Mouse (Mus musculus): ENCODE measurements around the gene Tex14. TPM values are rescaled to one million over a fixed set of nuclear protein-coding genes. Genes with fewer than 3 reads are reported as not detected.
A peak's percentile ranks its signal among the peaks of the same experiment; 100 is the strongest.

The Tex14 gene
- 0.35 TPM in 1 of 2 replicates, not detected in the other for polyA plus RNA-seq (2014; fragmentation: Nextera tagmentation; extraction: Ambion mirVana)

DNA sequence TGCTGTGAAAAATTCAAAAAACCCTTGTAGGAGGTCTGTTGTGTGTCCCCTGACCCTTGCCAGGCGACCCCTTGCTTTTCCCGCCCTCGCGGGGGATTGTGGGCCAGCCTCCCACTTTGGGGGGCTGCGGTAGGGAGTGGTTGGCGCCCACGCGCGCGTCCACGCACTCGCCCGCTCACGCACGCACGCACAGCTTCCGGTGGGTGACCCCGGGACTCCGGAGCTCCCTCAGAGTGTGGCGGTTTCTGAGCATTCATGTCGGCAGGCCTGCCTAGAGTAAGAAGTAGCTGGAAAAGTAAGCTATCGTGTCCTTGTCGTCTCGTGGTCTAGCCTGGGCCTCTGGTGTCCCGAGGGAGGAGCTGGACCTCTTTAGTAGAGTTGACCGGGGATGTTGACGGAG lies at the start of gene Tex14, which contains the start of gene Rad51c:
Gene Tex14, plus strand, starts transcription at position 190 of the 400 bp plus-strand sequence.
Gene Rad51c, minus strand, starts transcription at position 79 of the 400 bp plus-strand sequence.
- H3K4me3 ChIP-seq (ENCODE audit: low read depth, low read length): peak within 1 kb of the TSS; percentile 59
- WGBS: 78% methylated on average over 27 of the region's 27 CpGs
- ATAC-seq (ENCODE audit: low FRiP score) (peak; percentile 63), DNase-seq (ENCODE audit: low spot score) (no peak)
- 0 out of 2 replicates have a peak, but pooled peaks cover 3% of the 10 kb centered on the region for H3K4me1 ChIP-seq (replicated peaks; ENCODE audit: control insufficient read depth, insufficient read depth, low read length)
- H3K27ac ChIP-seq (ENCODE audit: low read depth, low read length): peak within 1 kb of the TSS; percentile 88
- H3K27me3 ChIP-seq (ENCODE audit: control insufficient read depth, insufficient read depth, low read length): no peaks in the 10 kb centered on the region
- H3K9me3 ChIP-seq (ENCODE audit: control insufficient read depth, low read length): no peaks in the 10 kb centered on the region
- H3K9ac ChIP-seq (ENCODE audit: low read depth, low read length): peak within 1 kb of the TSS; percentile 80
- no peaks in the 10 kb centered on the region for H3K36me3 ChIP-seq (ENCODE audit: control insufficient read depth, insufficient read depth, low read length)
- H3K4me2 ChIP-seq (replicated peaks; ENCODE audit: low read depth, low read length): peak within 1 kb of the TSS; percentile 53

- no peaks in the 10 kb centered on the region for H3K27me3 ChIP-seq (ENCODE audit: control insufficient read depth, insufficient read depth, low read length)
- WGBS: 8% methylated on average over 31 of the region's 31 CpGs
- peak overlapping the region; percentile 86 for H3K4me2 ChIP-seq (replicated peaks; ENCODE audit: low read depth, low read length)
- H3K4me1 ChIP-seq (replicated peaks; ENCODE audit: control insufficient read depth, insufficient read depth, low read length): no peaks in the 10 kb centered on the region
- no peaks in the 10 kb centered on the region for H3K36me3 ChIP-seq (ENCODE audit: control insufficient read depth, insufficient read depth, low read length)
- H3K4me3 ChIP-seq (ENCODE audit: low read depth, low read length): peak overlapping the region; percentile 67
- no peaks in the 10 kb centered on the region for H3K9me3 ChIP-seq (ENCODE audit: control insufficient read depth, low read length)
- ATAC-seq (ENCODE audit: low FRiP score) (peak; percentile 47; the same call in 1 of the 2 replicates), DNase-seq (ENCODE audit: low spot score) (peak; percentile 60)
- H3K9ac ChIP-seq (ENCODE audit: low read depth, low read length): peak overlapping the region; percentile 80
- H3K27ac ChIP-seq (ENCODE audit: low read depth, low read length): peak overlapping the region; percentile 80
Observed at GRCm38 (mm10) chr11:87357317-87358300, 47.3 kb upstream of the Tex14 start.

- peak within 1 kb of the TSS; percentile 80 for H3K27ac ChIP-seq (ENCODE audit: low read depth, low read length)
- peak within 1 kb of the TSS; percentile 67 for H3K4me3 ChIP-seq (ENCODE audit: low read depth, low read length)
- ATAC-seq (ENCODE audit: low FRiP score) (peak; percentile 95), DNase-seq (ENCODE audit: low spot score) (peak; percentile 96)
- no peaks in the 10 kb centered on the region for H3K36me3 ChIP-seq (ENCODE audit: control insufficient read depth, insufficient read depth, low read length)
- no peaks in the 10 kb centered on the region for H3K9me3 ChIP-seq (ENCODE audit: control insufficient read depth, low read length)
- under 1% methylated on average over 94 of the region's 104 CpGs for WGBS
- H3K9ac ChIP-seq (ENCODE audit: low read depth, low read length): peak within 1 kb of the TSS; percentile 80
- H3K27me3 ChIP-seq (ENCODE audit: control insufficient read depth, insufficient read depth, low read length): no peaks in the 10 kb centered on the region
- H3K4me2 ChIP-seq (replicated peaks; ENCODE audit: low read depth, low read length): peak within 1 kb of the TSS; percentile 86
- no peaks in the 10 kb centered on the region for H3K4me1 ChIP-seq (replicated peaks; ENCODE audit: control insufficient read depth, insufficient read depth, low read length)
Observed at GRCm38 (mm10) chr11:87358331-87359261, 46.3 kb upstream of the Tex14 start, which contains the start of gene Ppm1e. Gene Ppm1e (minus strand): TSS chr11:87359023.

DNA sequence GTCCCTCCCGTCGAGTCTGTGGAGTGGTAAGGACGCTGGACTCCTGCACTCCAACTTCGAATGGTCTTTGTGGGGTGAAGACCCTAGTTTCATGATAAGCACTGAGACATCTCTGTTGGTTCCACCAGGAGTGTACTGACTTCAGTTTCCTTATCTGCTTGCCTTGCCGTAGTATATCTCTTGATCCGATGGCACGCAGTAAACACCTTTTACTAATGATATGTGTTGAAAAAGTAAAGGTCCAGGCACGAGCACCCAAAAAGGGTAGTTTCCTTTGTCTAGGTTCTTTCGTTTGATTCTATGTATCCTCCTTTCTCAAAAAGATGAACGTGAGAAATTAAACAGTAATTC lies 45.6 kb upstream of the Tex14 start:
- Histone ChIP-seq H3K4me3 (ENCODE audit: low read depth, low read length) (peak overlapping the region; percentile 67), H3K27me3 (ENCODE audit: control insufficient read depth, insufficient read depth, low read length) (no peaks in the 10 kb centered on the region), H3K36me3 (ENCODE audit: control insufficient read depth, insufficient read depth, low read length) (no peaks in the 10 kb centered on the region), H3K4me1 (replicated peaks; ENCODE audit: control insufficient read depth, insufficient read depth, low read length) (no peaks in the 10 kb centered on the region), H3K9ac (ENCODE audit: low read depth, low read length) (no peak overlapping the region), H3K9me3 (ENCODE audit: control insufficient read depth, low read length) (no peaks in the 10 kb centered on the region), H3K27ac (ENCODE audit: low read depth, low read length) (no peak overlapping the region), H3K4me2 (replicated peaks; ENCODE audit: low read depth, low read length) (peak overlapping the region; percentile 86)
- ATAC-seq (ENCODE audit: low FRiP score) (no peak), DNase-seq (ENCODE audit: low spot score) (no peak)
- 19% methylated on average over 10 of the region's 10 CpGs for WGBS

GRCm38 (mm10) chr11:87365120-87365519 lies 39.7 kb upstream of the Tex14 start:
- Histone ChIP-seq H3K4me2 (replicated peaks; ENCODE audit: low read depth, low read length) (no peak overlapping the region), H3K4me1 (replicated peaks; ENCODE audit: control insufficient read depth, insufficient read depth, low read length) (no peaks in the 10 kb centered on the region), H3K9me3 (ENCODE audit: control insufficient read depth, low read length) (no peaks in the 10 kb centered on the region), H3K27ac (ENCODE audit: low read depth, low read length) (no peak overlapping the region), H3K9ac (ENCODE audit: low read depth, low read length) (no peak overlapping the region), H3K36me3 (ENCODE audit: control insufficient read depth, insufficient read depth, low read length) (no peaks in the 10 kb centered on the region), H3K27me3 (ENCODE audit: control insufficient read depth, insufficient read depth, low read length) (no peaks in the 10 kb centered on the region), H3K4me3 (ENCODE audit: low read depth, low read length) (no peak overlapping the region)
- WGBS: 94% methylated on average over 5 of the region's 5 CpGs
- no peak for DNase-seq (ENCODE audit: low spot score)
- no peak for ATAC-seq (ENCODE audit: low FRiP score)

DNA sequence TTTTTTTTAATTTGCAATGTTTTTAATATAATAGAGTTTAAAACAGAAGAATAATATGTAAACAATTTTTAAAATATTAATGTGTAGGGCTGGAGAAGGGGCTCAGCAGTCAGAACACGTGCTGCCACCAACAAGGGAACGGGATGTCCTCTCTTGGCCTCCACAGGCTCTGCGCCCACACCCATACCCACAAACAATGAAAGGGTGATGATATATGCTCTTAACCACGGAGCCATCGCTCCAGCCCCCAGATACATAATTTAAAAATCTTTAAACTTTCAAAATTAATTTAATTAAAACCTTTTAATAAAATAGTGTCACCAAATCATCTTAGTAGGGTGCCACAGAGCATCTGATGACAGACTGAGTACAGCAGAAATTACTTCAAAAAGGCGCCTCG lies 37.8 kb upstream of the Tex14 start:
- H3K4me3 ChIP-seq (ENCODE audit: low read depth, low read length): no peak overlapping the region
- 85% methylated on average over 7 of the region's 7 CpGs for WGBS

DNA sequence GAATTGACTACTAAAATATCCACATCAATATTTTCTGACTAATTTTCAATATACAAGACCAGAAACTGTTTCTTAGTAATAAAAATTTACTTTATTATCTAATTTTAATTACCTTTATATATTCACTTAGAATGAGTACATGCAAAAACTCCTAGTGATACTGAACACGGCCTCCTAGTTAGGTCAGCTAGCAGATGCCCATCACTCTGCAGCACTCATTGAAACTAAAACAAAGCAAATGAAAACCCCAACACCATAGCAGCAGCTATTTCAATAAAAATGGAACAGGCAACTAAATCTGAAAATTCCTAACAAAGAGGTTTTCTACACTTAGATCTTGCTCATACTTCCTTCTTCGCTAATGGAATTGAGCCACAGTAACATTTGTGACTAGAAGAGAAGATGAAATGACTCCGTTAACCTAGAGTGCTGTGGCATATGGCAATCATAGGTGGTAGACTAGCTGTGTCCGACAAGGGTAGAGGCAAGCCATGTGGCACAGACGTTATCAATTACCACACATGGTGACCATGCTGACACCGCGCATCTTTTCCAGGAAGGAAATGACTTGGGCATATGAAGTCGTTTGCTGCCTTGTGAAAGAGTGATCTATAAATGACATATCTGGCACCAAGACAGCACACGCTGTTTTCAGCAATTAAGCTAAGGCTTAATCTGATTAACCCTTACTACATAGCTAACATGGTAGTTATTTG lies 36.8 kb upstream of the Tex14 start:
- ATAC-seq (ENCODE audit: low FRiP score): no peak

More for the DNA sequence above, 37.8 kb upstream of the Tex14 start:
- DNase-seq (ENCODE audit: low spot score): no peak
- Histone ChIP-seq H3K27ac (ENCODE audit: low read depth, low read length) (no peak overlapping the region), H3K27me3 (ENCODE audit: control insufficient read depth, insufficient read depth, low read length) (no peaks in the 10 kb centered on the region), H3K9me3 (ENCODE audit: control insufficient read depth, low read length) (no peaks in the 10 kb centered on the region), H3K4me1 (replicated peaks; ENCODE audit: control insufficient read depth, insufficient read depth, low read length) (no peaks in the 10 kb centered on the region), H3K4me2 (replicated peaks; ENCODE audit: low read depth, low read length) (no peak overlapping the region), H3K36me3 (ENCODE audit: control insufficient read depth, insufficient read depth, low read length) (no peaks in the 10 kb centered on the region), H3K9ac (ENCODE audit: low read depth, low read length) (no peak overlapping the region)
- no peak for ATAC-seq (ENCODE audit: low FRiP score)

DNA sequence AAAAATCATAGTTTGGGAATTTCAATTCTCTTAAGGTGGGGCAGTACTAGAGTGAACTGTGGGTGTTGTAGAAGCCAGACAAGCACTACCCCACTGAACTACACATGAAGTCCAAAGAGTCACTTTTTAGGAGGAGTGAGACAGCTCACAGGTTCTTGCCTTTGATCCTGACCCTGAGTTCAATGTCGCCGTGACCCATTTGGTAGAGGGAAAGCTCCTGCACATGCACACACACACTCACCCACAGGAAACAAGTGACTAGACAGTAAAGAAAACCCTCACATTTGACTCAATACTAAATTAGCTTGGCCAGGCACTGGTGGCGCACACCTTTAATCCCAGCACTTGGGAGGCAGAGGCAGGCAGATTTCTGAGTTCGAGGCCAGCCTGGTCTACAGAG lies 20.3 kb upstream of the Tex14 start:
- 94% methylated on average over 4 of the region's 4 CpGs for WGBS
- no peak for DNase-seq (ENCODE audit: low spot score)
- Histone ChIP-seq H3K4me2 (replicated peaks; ENCODE audit: low read depth, low read length) (no peak overlapping the region), H3K9ac (ENCODE audit: low read depth, low read length) (no peak overlapping the region), H3K36me3 (ENCODE audit: control insufficient read depth, insufficient read depth, low read length) (no peaks in the 10 kb centered on the region), H3K4me3 (ENCODE audit: low read depth, low read length) (no peak overlapping the region), H3K27me3 (ENCODE audit: control insufficient read depth, insufficient read depth, low read length) (no peaks in the 10 kb centered on the region), H3K9me3 (ENCODE audit: control insufficient read depth, low read length) (no peaks in the 10 kb centered on the region), H3K27ac (ENCODE audit: low read depth, low read length) (no peak overlapping the region), H3K4me1 (replicated peaks; ENCODE audit: control insufficient read depth, insufficient read depth, low read length) (no peaks in the 10 kb centered on the region)
- ATAC-seq (ENCODE audit: low FRiP score): no peak

More for the DNA sequence above, 36.8 kb upstream of the Tex14 start:
- no peak for DNase-seq (ENCODE audit: low spot score)
- no peaks in the 10 kb centered on the region for H3K27me3 ChIP-seq (ENCODE audit: control insufficient read depth, insufficient read depth, low read length)
- H3K4me2 ChIP-seq (replicated peaks; ENCODE audit: low read depth, low read length): no peak overlapping the region
- H3K36me3 ChIP-seq (ENCODE audit: control insufficient read depth, insufficient read depth, low read length): no peaks in the 10 kb centered on the region
- 74% methylated on average over 9 of the region's 9 CpGs for WGBS
- H3K4me1 ChIP-seq (replicated peaks; ENCODE audit: control insufficient read depth, insufficient read depth, low read length): no peaks in the 10 kb centered on the region
- no peaks in the 10 kb centered on the region for H3K9me3 ChIP-seq (ENCODE audit: control insufficient read depth, low read length)
- H3K4me3 ChIP-seq (ENCODE audit: low read depth, low read length): no peak overlapping the region
- no peak overlapping the region for H3K9ac ChIP-seq (ENCODE audit: low read depth, low read length)
- no peak overlapping the region for H3K27ac ChIP-seq (ENCODE audit: low read depth, low read length)

Measured in hindbrain, embryonic 11.5 days (tissue).